Mouse (Mus musculus) frontal cortex, adult (tissue): ENCODE data around the gene Ttc28.

Source experiments
- ATAC-seq: cut with Nextera tagmentation; 2 replicates; pipeline ENCODE4 v1.9.2; 2017; ENCODE audit warnings: mild to moderate bottlenecking, moderate library complexity, mixed read lengths; ENCODE audit not compliant: low TSS enrichment

Gene Ttc28

DNA sequence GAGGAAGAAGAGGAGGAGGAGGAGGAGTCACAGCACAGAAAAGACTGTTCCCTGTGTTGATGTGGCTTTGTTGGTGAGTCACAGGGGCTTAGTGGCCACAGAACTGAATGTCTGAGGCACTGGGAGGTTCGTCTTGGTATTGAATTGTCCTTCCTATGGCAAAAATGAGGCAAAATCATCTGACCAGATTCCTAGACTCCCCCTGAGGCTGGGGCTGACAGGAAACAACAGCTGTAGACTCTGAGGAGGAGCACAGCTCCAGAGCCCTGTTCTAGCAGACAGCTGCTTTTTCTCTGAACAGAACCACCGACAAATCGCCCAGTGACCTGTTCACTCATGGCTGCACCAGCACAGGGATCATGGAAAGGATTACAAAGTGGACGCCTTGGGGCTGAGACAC is 326.2 kb downstream of the Ttc28 start:
- no peak for ATAC-seq

GRCm38 (mm10) chr5:111207924-111208659 is 328.5 kb downstream of the Ttc28 start:
- 0 out of 2 replicates have a peak, but pooled peaks have one; percentile 44 for ATAC-seq

GRCm38 (mm10) chr5:111208660-111208969 is 329.0 kb downstream of the Ttc28 start:
- peak; percentile 72; the same call in 1 of the 2 replicates for ATAC-seq

- no peak for ATAC-seq
Measured at GRCm38 (mm10) chr5:111213935-111214450, 334.4 kb downstream of the Ttc28 start.

DNA sequence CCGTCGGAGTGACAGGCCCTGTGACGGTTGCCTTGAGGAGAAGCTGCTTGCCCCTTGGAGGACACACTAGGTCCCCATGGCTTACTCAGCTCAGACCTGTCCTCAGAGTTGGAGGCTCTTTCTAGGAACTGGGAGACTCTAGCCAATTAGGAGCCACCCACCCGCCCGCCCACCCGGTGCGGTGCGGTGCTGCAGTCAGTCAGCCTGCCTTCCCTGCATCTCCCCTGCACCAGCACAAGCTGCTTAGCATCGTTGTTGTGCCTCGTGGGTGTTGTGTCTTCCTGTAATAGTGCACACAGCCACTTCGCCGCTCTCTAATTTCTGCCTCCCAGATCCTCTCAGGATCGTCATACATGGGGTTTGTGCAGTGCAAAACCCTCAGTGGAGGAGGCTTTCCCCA is 335.3 kb downstream of the Ttc28 start:
- ATAC-seq: peak; percentile 67

- ATAC-seq: 0 out of 2 replicates have a peak, but pooled peaks have one; percentile 3
Measured at GRCm38 (mm10) chr5:111215722-111216121, 336.1 kb downstream of the Ttc28 start.

GRCm38 (mm10) chr5:111216166-111216565 is 336.6 kb downstream of the Ttc28 start:
- ATAC-seq: peak; percentile 48

DNA sequence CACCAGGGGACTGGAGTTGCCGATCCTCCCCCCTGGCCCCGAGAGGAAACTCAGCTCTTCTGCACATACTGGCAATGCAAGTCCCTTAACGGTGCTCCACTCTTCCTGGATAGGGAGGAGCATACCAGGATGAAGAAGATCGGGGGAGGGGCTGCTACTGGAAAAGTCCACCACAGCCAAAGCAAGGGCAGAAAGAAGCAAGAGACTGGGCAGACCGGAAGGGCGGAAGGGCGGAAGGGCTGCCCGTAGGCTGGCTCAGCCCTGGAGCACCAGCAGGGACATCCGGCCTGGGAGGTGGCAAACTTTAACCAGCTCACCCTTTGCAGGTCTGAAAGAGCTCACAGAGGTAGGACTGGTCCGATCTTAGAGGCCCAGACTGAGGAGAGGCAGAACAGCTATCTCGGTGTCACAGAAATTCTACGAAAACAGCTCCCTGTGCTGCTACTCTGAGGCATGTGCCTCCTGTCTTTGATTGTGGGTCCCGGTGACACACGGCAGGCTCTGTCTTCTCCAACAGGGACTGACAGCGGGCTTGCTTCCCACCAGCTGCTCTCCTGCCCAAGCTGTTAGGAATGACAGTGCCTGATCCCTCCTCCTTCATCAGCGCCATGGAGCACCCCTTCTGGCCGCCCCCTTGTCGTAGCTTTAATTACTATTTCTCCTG is 338.0 kb downstream of the Ttc28 start:
- no peak for ATAC-seq

DNA sequence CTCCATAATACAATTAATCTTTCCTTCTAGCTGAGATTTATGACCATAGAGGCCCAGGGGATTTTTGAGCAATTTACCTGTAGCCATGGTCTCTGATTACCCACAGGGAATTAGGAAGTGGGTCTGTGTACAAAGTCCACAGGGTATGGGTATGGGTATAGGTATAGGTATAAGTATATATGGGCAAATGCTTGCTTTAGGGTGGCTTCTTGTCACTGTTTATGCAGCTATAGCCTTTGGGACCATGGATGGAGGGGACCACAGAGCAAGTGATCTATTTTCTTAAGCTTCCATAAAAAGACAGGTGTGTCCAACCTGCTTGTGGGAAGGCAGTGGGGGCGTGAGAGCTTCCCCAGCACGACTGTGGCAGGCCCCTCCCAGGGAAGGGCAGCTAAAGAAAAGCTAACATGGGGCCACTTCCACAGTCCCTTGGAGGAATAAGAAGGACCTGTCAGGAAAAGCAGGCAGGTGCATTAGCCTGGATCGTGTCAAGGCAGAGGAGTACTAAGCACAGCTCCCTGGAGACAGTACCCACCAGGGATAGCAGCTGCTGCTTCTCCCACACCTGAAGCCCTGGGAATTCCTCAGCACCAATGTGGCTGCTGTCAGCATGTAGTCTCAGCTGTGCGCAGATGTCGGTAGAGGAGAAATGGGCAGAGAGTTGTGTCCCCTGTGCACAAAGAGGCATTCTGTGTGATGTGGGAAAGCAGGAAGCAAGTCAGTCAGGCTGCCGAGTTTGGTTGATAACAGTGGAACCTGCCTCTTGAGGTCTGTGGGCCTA is 338.7 kb downstream of the Ttc28 start:
- no peak for ATAC-seq

DNA sequence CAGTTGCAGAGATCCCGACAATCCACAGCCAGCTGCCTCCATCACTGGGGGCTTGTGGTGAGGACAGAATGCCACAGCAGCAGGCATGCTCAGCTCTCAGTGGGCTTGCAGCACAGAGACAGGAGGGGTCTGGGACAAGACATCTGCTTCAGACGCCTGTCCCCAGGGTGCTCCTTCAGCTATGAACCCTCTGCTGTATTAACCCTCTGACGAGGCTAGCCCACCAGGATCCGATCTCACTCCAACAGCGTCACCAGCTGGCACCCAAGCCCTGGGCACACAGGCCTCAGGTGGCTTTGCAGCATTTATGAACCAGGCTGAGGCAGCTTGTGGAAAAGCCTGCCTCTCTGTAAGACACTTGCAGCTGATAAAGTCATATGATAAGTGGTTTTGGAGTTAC is 339.4 kb downstream of the Ttc28 start:
- ATAC-seq: no peak

DNA sequence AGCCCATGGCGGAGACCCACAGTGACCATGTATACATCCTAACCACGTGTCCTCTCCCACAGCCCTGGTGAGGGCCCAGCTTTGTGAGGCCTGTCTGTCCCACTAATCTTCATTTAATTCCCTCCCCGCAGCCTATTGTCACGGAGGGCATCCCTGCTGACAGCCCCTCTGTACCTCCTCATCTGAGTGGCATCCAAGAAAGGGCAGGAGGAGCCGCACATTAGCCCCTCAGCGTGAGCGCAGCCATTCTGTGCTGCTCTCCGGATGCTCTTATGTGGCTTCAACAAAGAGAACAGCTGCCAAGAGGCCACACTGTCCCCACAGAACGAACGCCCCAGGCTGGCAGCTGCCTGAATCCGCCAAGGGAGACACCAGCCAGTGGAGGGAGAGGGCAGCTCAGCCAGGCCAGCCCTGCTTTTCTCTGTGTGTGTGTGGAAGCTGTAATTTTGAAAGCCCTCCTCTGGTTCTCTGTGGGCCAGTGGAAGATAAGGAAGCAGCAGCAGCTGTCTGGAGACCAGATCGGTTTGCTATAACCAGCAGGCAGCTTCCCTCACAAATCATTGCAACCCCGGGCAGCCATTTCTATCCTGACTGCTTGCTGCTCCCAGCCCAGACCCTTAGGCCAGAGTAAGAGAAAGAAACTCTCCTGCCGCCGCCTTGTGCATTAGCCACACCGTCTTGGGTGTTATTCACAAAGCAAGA is 341.2 kb downstream of the Ttc28 start:
- ATAC-seq: no peak

DNA sequence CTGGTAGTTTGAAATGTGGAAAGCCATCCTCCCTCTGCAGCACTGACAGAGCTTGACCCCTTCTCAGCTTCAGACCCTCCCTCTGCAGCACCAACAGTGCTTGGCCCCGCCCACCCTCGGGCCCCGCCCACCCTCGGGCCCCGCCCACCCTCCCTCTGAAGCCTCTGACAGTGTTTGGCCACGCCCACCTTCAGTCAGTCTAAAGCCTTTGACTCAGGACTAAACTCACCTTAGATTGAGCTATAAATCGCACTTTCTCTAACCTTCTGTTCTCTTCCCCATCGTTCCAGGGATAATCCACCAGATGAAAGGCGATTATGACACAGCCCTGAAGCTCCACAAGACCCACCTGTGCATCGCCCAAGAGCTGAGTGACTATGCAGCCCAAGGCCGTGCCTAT is 343.2 kb downstream of the Ttc28 start:
- ATAC-seq: no peak

DNA sequence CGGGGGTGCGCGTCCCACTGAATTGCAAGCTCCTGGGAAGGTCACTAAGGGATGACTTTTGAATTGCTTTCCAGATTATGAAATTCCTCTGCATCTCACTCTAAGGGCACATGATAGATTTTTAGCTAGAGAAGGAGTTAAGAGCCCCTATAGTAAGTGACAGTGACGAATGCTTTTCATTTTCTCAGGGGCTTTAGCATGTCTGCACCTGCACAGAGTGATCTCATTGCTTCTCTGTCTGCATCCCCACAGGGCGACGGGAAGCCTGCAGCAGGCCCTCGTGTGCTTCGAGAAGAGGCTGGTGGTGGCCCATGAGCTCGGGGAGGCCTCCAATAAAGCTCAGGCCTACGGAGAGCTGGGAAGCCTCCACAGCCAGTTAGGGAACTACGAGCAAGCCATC is 345.7 kb downstream of the Ttc28 start:
- ATAC-seq: no peak

DNA sequence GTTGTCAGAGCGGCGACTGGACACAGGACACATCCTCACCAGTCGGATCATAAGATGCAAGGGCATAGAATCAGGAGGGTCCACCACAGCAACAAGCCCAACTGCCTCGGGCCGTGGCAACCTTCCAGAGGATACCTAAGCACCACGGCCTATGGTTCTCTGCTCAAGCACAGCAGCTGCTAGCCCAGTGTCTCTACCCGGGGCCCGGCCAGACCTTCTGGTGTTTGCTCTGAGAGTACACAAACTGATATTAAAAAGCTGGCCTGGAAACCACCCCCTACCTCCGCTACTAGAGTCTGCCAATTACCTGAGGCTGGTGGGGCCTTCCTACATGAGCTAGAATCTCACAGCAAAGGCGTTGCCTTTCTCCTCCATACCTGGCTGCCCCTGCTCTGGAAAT is 346.9 kb downstream of the Ttc28 start:
- ATAC-seq: no peak

DNA sequence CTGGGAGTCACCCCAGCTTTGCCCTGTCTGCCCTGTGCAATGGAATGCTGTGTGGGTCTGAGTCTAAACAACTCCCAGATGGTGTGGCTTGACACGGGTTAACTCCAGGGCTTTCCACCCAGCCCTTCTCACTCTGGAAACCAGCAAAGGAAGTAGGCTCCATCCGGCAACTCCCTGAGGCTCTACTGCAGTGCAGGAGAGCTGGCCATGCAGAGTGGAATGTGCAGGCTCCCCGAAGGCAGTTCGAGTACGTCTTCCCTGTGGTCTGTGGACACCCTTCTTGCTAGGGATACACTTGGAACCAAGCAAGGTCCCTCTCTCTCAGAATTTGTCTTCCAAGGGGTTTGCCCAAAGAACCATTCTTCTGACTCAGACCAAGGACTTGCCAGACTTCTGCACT is 348.2 kb downstream of the Ttc28 start:
- 0 out of 2 replicates have a peak, but pooled peaks have one; percentile 18 for ATAC-seq

DNA sequence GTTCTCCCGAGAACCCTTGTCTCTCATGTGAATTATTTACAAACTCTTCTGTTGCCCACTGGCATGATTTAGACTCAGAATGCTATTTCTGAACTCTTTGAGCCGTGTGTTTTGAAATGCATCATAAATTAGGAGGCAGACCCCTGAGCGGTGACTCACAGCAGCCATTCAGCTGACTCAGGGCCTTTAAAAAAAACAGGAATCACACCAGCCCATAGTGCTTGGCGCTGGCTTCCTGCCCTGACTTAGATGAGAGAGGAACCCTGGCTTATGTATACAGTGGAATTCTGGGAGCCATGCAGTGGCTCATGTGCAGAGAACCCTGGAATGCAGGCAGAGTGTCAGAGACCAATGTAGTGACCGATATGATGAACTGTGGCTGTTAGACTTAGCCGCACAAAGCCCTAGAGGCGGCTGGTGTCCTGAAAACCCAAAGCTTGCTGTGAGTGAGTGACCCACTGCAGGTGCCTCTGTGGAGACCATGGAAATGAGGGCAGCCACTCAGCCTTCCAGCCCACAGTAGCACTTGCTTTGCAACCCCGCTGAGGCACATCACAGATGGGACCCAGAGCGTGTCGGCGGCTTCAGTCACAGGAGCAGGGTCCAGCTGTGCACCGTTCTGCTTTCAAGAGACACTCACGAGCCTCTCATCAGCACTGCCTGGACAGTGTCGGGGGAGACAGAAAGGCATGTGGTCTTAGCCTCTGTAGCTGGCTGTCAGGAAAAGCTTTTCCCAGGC is 348.9 kb downstream of the Ttc28 start:
- ATAC-seq: peak; percentile 90

DNA sequence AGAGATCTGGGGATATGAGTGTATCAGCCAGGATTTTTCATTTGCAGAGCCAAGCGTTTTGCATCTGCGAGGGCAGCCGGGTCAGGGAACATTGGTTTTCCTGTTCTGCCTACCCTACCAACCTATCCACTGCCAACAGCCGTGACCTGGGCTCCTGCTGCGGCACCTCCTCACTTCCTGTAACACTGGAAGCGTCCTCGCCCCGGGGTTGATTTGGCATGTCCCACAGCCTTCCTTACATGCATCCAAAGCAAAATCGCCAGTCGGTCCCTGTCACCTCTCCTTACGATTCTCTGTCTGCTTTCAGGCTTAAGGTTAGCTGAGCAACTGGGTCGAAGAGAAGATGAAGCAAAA is 349.4 kb downstream of the Ttc28 start:
- ATAC-seq: no peak; the same call in 1 of the 2 replicates

GRCm38 (mm10) chr5:111229671-111230070 is 350.1 kb downstream of the Ttc28 start:
- ATAC-seq: no peak

DNA sequence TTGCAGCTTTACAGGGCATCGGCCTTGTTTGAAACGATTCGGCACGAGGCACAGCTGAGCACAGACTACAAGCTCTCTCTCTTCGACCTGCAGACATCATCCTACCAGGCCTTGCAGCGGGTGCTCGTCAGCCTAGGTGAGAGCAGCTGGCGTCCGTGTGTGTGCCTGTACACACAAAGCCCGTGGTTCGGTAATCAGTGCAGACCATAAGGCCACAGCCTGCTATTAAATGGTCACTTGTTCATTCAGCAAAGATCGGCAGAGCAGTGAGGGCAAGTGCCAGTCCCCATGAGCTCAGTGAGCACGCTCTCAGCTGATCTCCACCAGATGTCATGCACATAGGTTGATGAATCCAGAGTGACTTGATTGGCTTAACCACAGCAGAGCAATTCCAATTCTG is 351.4 kb downstream of the Ttc28 start:
- ATAC-seq: no peak

GRCm38 (mm10) chr5:111231769-111232168 is 352.2 kb downstream of the Ttc28 start:
- no peak for ATAC-seq

GRCm38 (mm10) chr5:111233022-111233709 is 353.6 kb downstream of the Ttc28 start:
- ATAC-seq: no peak
